Mouse (Mus musculus) heart, embryonic 14.5 days (tissue): Measurements from ENCODE around the gene Amotl1. TPM values are rescaled to one million over a fixed set of nuclear protein-coding genes. Genes with fewer than 3 reads are reported as not detected.

Experiments
- ATAC-seq: fragments of 200-750 bp; cut with Nextera tagmentation; 2 replicates; pipeline ENCODE4 v1.8.0; 2017; ENCODE audit warnings: low read depth, moderate TSS enrichment; ENCODE audit not compliant: insufficient number of reproducible peaks, insufficient read depth, low FRiP score
- H3K27ac ChIP-seq, 2 experiments: fragments of 200-500 bp in 1 of 2; fragments of 300-500 bp in 1 of 2; sonication (generic) in 1 of 2; replicated peaks in 1 of 2; 2 replicates each; pipeline ENCODE4 v1.5.1; 2012 to 2014; ENCODE audit warnings: low read depth in 2 of 2, low read length in 2 of 2, control low read depth in 1 of 2, mild to moderate bottlenecking in 1 of 2, mixed read lengths in 1 of 2; ENCODE audit not compliant: control insufficient read depth in 1 of 2, insufficient read depth in 1 of 2
- H3K27me3 ChIP-seq: fragments of 300-500 bp; sonication (generic); 2 replicates; pipeline ENCODE4 v1.6.1; 2014; ENCODE audit warnings: mild to moderate bottlenecking, low read length, control low read depth; ENCODE audit not compliant: control insufficient read depth, insufficient read depth
- H3K36me3 ChIP-seq: fragments of 300-500 bp; sonication (generic); 2 replicates; pipeline ENCODE4 v1.6.1; 2014; ENCODE audit warnings: mild to moderate bottlenecking, control low read depth, low read length, mixed read lengths; ENCODE audit not compliant: control insufficient read depth, insufficient read depth
- H3K4me1 ChIP-seq, 2 experiments: fragments of 200-500 bp in 1 of 2; fragments of 300-500 bp in 1 of 2; sonication (generic) in 1 of 2; 2 replicates each; pipeline ENCODE4 v1.6.1; 2012 to 2014; ENCODE audit warnings: low read length in 2 of 2, control low read depth in 1 of 2, mixed read lengths in 1 of 2; ENCODE audit not compliant: control insufficient read depth in 2 of 2, insufficient read depth in 2 of 2
- H3K4me2 ChIP-seq: fragments of 300-500 bp; sonication (generic); 2 replicates; pipeline ENCODE4 v1.6.1; 2014; ENCODE audit warnings: mild to moderate bottlenecking, low read length
- H3K4me3 ChIP-seq, 2 experiments: fragments of 200-500 bp in 1 of 2; fragments of 300-500 bp in 1 of 2; sonication (generic) in 1 of 2; 2 replicates each; pipeline ENCODE4 v1.5.1; 2012 to 2014; ENCODE audit warnings: low read length in 2 of 2, mild to moderate bottlenecking in 2 of 2, control low read depth in 1 of 2, low read depth in 1 of 2, moderate library complexity in 1 of 2; ENCODE audit not compliant: control insufficient read depth in 1 of 2, insufficient read depth in 1 of 2
- H3K9ac ChIP-seq: fragments of 300-500 bp; sonication (generic); 2 replicates; pipeline ENCODE4 v1.6.1; 2014; ENCODE audit warnings: mild to moderate bottlenecking, low read length
- H3K9me3 ChIP-seq: fragments of 300-500 bp; sonication (generic); 2 replicates; pipeline ENCODE4 v1.6.1; 2016; ENCODE audit warnings: low read length, control low read depth; ENCODE audit not compliant: control insufficient read depth
- WGBS: fragments of 180-500 bp; shearing (Covaris S2); extraction: QIAGEN DNeasy Blood & Tissue Kit; methylation state at CpG from one replicate; pipeline ENCODE4 v1.1.7; 2014; 5-methylcytosine and 5-hydroxymethylcytosine counted together
- polyA plus RNA-seq: library from polyadenylated mRNA; unstranded; fragments of >200 nt; fragmentation: Nextera tagmentation; extraction: Ambion mirVana; gene quantifications from 2 replicates; pipeline ENCODE4 v1.2.1, GENCODE M21; 2014

Amotl1 gene
- polyA plus RNA-seq, 1 experiment from 2014 or later, result 26.4 TPM

- peaks cover 19 to 51% of the 10 kb centered on the region in 2 experiments for H3K4me1 ChIP-seq
- no peaks in the 10 kb centered on the region for H3K27me3 ChIP-seq
- 0 out of 2 replicates have a peak, but pooled peaks cover 3% of the 10 kb centered on the region for H3K9me3 ChIP-seq
- H3K36me3 ChIP-seq, result no peaks in the 10 kb centered on the region
- under 1% methylated on average over 48 of the region's 50 CpGs for WGBS
- peak overlapping the region; percentile 85 to 94 for H3K27ac ChIP-seq
- H3K4me2 ChIP-seq, result peak overlapping the region; percentile 70
- H3K4me3 ChIP-seq, result peak overlapping the region; percentile 88 to 94
- peak overlapping the region; percentile 99 for H3K9ac ChIP-seq
- ATAC-seq, result peak; percentile 33; the same call in 1 of the 2 replicates
Measured at GRCm38 (mm10) chr9:14614205-14614930, 30.5 kb downstream of the Amotl1 start.

GRCm38 (mm10) chr9:14613308-14614204, 31.3 kb downstream of the Amotl1 start:
- Histone ChIP-seq H3K27ac (peak overlapping the region; percentile 85 to 94), H3K4me2 (peak overlapping the region; percentile 70), H3K9me3 (0 out of 2 replicates have a peak, but pooled peaks cover 3% of the 10 kb centered on the region), H3K36me3 (no peaks in the 10 kb centered on the region), H3K9ac (peak overlapping the region; percentile 99), H3K27me3 (no peaks in the 10 kb centered on the region), H3K4me1 (peaks cover 21 to 59% of the 10 kb centered on the region in 2 experiments), H3K4me3 (peak overlapping the region; percentile 88 to 94)
- ATAC-seq, result no peak
- WGBS, result 10% methylated on average over 15 of the region's 15 CpGs

- Histone ChIP-seq H3K9ac (peak overlapping the region; percentile 99), H3K9me3 (0 out of 2 replicates have a peak, but pooled peaks cover 3% of the 10 kb centered on the region), H3K27ac (peak overlapping the region in 1 of 2 experiments; percentile 94; a peak in 1 of 4 replicates), H3K4me1 (peaks cover 27 to 69% of the 10 kb centered on the region in 2 experiments), H3K36me3 (0 out of 2 replicates have a peak, but pooled peaks cover 6% of the 10 kb centered on the region), H3K27me3 (no peaks in the 10 kb centered on the region), H3K4me2 (peak overlapping the region; percentile 70), H3K4me3 (peak overlapping the region; percentile 9 to 94)
- no peak for ATAC-seq
Measured at GRCm38 (mm10) chr9:14612588-14612987, 32.3 kb downstream of the Amotl1 start.

GRCm38 (mm10) chr9:14608521-14608920, 36.3 kb downstream of the Amotl1 start:
- no peaks in the 10 kb centered on the region for H3K9me3 ChIP-seq
- peak overlapping the region; percentile 23; the same call in 1 of the 2 replicates for H3K4me2 ChIP-seq
- peak; percentile 82 for ATAC-seq
- peaks cover 26 to 82% of the 10 kb centered on the region in 2 experiments for H3K4me1 ChIP-seq
- H3K27me3 ChIP-seq, result no peaks in the 10 kb centered on the region
- H3K36me3 ChIP-seq, result 0 out of 2 replicates have a peak, but pooled peaks cover 11% of the 10 kb centered on the region
- no peak overlapping the region for H3K4me3 ChIP-seq
- no peak overlapping the region for H3K9ac ChIP-seq
- peak overlapping the region in 1 of 2 experiments; percentile 53; a peak in 3 of 4 replicates for H3K27ac ChIP-seq
- WGBS, result 56% methylated on average over 5 of the region's 5 CpGs

- H3K4me2 ChIP-seq, result peak overlapping the region; percentile 23
- H3K9me3 ChIP-seq, result no peaks in the 10 kb centered on the region
- no peak for ATAC-seq
- H3K4me3 ChIP-seq, result no peak overlapping the region
- peak overlapping the region; percentile 35 to 53; a peak in 3 of 4 replicates for H3K27ac ChIP-seq
- no peaks in the 10 kb centered on the region for H3K27me3 ChIP-seq
- 0 out of 2 replicates have a peak, but pooled peaks cover 11% of the 10 kb centered on the region for H3K36me3 ChIP-seq
- 0 out of 2 replicates have a peak overlapping the region, but pooled peaks have one; percentile 4 for H3K9ac ChIP-seq
- peaks cover 22 to 82% of the 10 kb centered on the region in 2 experiments for H3K4me1 ChIP-seq
- 15% methylated on average over 3 of the region's 3 CpGs for WGBS
Measured at GRCm38 (mm10) chr9:14607464-14607863, 37.4 kb downstream of the Amotl1 start.

GRCm38 (mm10) chr9:14605992-14606391, 38.9 kb downstream of the Amotl1 start:
- 78% methylated on average over 4 of the region's 4 CpGs for WGBS
- no peak overlapping the region for H3K4me2 ChIP-seq
- no peak overlapping the region for H3K4me3 ChIP-seq
- H3K9ac ChIP-seq, result no peak overlapping the region
- ATAC-seq, result no peak
- H3K27ac ChIP-seq, result no peak overlapping the region
- 0 out of 2 replicates have a peak, but pooled peaks cover 11% of the 10 kb centered on the region for H3K36me3 ChIP-seq
- H3K27me3 ChIP-seq, result no peaks in the 10 kb centered on the region
- H3K4me1 ChIP-seq, result peaks cover 18 to 77% of the 10 kb centered on the region in 2 experiments
- no peaks in the 10 kb centered on the region for H3K9me3 ChIP-seq

- Histone ChIP-seq H3K9ac (no peak overlapping the region), H3K9me3 (no peaks in the 10 kb centered on the region), H3K4me1 (peaks cover 24 to 70% of the 10 kb centered on the region in 2 experiments), H3K4me3 (no peak overlapping the region), H3K27me3 (no peaks in the 10 kb centered on the region), H3K36me3 (0 out of 2 replicates have a peak, but pooled peaks cover 11% of the 10 kb centered on the region), H3K27ac (no peak overlapping the region), H3K4me2 (no peak overlapping the region)
- ATAC-seq, result no peak
- 69% methylated on average over 3 of the region's 3 CpGs for WGBS
Measured at GRCm38 (mm10) chr9:14604363-14604762, 40.5 kb downstream of the Amotl1 start.
